Comparison of ENCODE assay signal across 32 mouse cellular contexts in the genomic region with DNA sequence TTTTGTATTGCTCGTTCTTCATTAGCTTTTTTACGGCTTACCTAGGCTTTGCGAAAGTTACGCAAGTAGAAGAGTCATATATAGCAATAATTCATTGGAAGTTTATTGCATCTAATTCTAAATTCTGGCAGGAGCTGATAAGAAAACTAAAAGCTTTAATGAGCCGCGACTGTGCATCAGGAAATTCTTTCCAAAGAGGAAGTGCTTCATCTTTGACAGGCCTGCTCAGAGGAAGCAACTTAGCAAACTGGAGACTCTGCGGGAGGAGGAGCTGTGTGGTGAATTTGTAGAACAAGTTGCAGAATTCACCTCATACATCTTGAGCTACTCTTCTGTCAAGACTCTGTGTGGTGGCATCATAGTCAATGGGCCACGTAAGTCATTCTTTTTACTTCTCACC. TPM values are rescaled to one million over a fixed set of nuclear protein-coding genes. Genes with fewer than 3 reads are reported as not detected.
A peak's percentile ranks its signal among the peaks of the same experiment; 100 is the strongest.
DNase-seq lines count a peak whose midpoint lies in the region; ATAC-seq and TF ChIP-seq lines count a peak whose summit lies in the region.
"Had no signal": no experiment of that assay in that cellular context is flagged by ENCODE, and none has a peak within 500 bp of the region (broad histone marks: within the 10 kb centered on the region; RNA-seq: fewer than 3 reads in every experiment).

No protein-coding gene starts in this region.

- WGBS in kidney, postnatal 0 days, result 39% methylated on average over 8 of the region's 8 CpGs
- 50% methylated on average over 8 of the region's 8 CpGs for WGBS in intestine, embryonic 16.5 days

- no peak for ATAC-seq in kidney, postnatal 0 days (replicated peaks; ENCODE audit: low FRiP score, low read depth)
- ATAC-seq in intestine, embryonic 16.5 days, result peak; percentile 77
- ATAC-seq in CD4-positive, CD25-positive, alpha-beta regulatory T cell, adult 4 months, result no peak
- ATAC-seq: forebrain, embryonic 14.5 days; hindbrain, embryonic 16.5 days; Patski had no signal

- no peak for TF ChIP-seq CTCF in kidney, postnatal 0 days (IDR thresholded peaks at IDR 0.05; ENCODE audit: low read depth)

- no peaks in the 10 kb centered on the region for H3K4me1 ChIP-seq in kidney, postnatal 0 days (replicated peaks; ENCODE audit: insufficient read depth, low read length)
- H3K4me1 ChIP-seq in intestine, embryonic 16.5 days (ENCODE audit: control insufficient read depth, insufficient read depth, low read length), result 0 out of 2 replicates have a peak, but pooled peaks cover 3% of the 10 kb centered on the region
- H3K4me1 ChIP-seq: embryonic facial prominence, embryonic 12.5 days; heart, embryonic 12.5 days; limb, embryonic 10.5 days; limb, embryonic 15.5 days; liver, embryonic 13.5 days; neural tube, embryonic 15.5 days had no signal

- H3K9ac ChIP-seq in kidney, postnatal 0 days (ENCODE audit: low read depth, low read length), result no peak overlapping the region
- H3K9ac ChIP-seq in intestine, embryonic 16.5 days (ENCODE audit: low read depth, low read length), result no peak overlapping the region
- H3K9ac ChIP-seq: embryonic facial prominence, embryonic 12.5 days; heart, embryonic 12.5 days; limb, embryonic 15.5 days; liver, embryonic 13.5 days; neural tube, embryonic 15.5 days had no signal

- no peaks in the 10 kb centered on the region for H3K36me3 ChIP-seq in kidney, postnatal 0 days (ENCODE audit: insufficient read depth, low read length)
- no peaks in the 10 kb centered on the region for H3K36me3 ChIP-seq in intestine, embryonic 16.5 days (ENCODE audit: control insufficient read depth, insufficient read depth, low read length)
- H3K36me3 ChIP-seq: embryonic facial prominence, embryonic 12.5 days; heart, embryonic 12.5 days; limb, embryonic 10.5 days; limb, embryonic 15.5 days; liver, embryonic 13.5 days; neural tube, embryonic 15.5 days had no signal

- peak; percentile 66 for DNase-seq in kidney, postnatal 0 days (ENCODE audit: low spot score)
- DNase-seq in kidney, postnatal 25 days, result no peak
- DNase-seq in 416B (ENCODE audit: low read depth) (peak; percentile 36), MEL-GATA-1-ER (ENCODE audit: extremely low read depth, low read depth) (peak; percentile 65)
- no peak for DNase-seq in thymus, postnatal 10 days (ENCODE audit: low spot score in 2 of 2)
- DNase-seq in thymus, postnatal 0 days (ENCODE audit: low spot score), result no peak
- DNase-seq: adrenal gland, postnatal 10 days; cerebellum, adult 8-10 months; cerebellum, postnatal 25 days; gastrocnemius, postnatal 36 days; heart, adult 2 months; layer of hippocampus, postnatal 36 days; liver, embryonic 13.5 days; lung, adult 18-20 months; lung, postnatal 36 days; midbrain, embryonic 14.5 days; retina, postnatal 1 day; right cerebral cortex, postnatal 14 days; thymus, postnatal 14 days had no signal

- H3K4me2 ChIP-seq in kidney, postnatal 0 days (ENCODE audit: low read length), result no peak overlapping the region
- no peak overlapping the region for H3K4me2 ChIP-seq in intestine, embryonic 16.5 days (ENCODE audit: low read depth, low read length)
- H3K4me2 ChIP-seq: embryonic facial prominence, embryonic 12.5 days; heart, embryonic 12.5 days; limb, embryonic 15.5 days; liver, embryonic 13.5 days; neural tube, embryonic 15.5 days had no signal

- H3K4me3 ChIP-seq in kidney, postnatal 0 days (replicated peaks; ENCODE audit: low read depth, low read length), result no peak overlapping the region
- no peak overlapping the region for H3K4me3 ChIP-seq in intestine, embryonic 16.5 days (ENCODE audit: low read length)
- H3K4me3 ChIP-seq: embryonic facial prominence, embryonic 12.5 days; heart, adult 2 months; heart, embryonic 12.5 days; limb, embryonic 10.5 days; limb, embryonic 15.5 days; liver, embryonic 13.5 days; neural tube, embryonic 15.5 days had no signal

- no peaks in the 10 kb centered on the region for H3K27me3 ChIP-seq in kidney, postnatal 0 days (ENCODE audit: insufficient read depth, low read length)
- H3K27me3 ChIP-seq in intestine, embryonic 16.5 days (replicated peaks; ENCODE audit: control insufficient read depth, insufficient read depth, low read length), result no peaks in the 10 kb centered on the region
- H3K27me3 ChIP-seq: embryonic facial prominence, embryonic 12.5 days; heart, embryonic 12.5 days; limb, embryonic 15.5 days; liver, embryonic 13.5 days; neural tube, embryonic 15.5 days; Patski had no signal

- H3K27ac ChIP-seq in kidney, postnatal 0 days, result no peak overlapping the region
- H3K27ac ChIP-seq in intestine, embryonic 16.5 days (ENCODE audit: low read length), result no peak overlapping the region
- H3K27ac ChIP-seq: embryonic facial prominence, embryonic 12.5 days; heart, adult 2 months; limb, embryonic 10.5 days; limb, embryonic 15.5 days; liver, embryonic 13.5 days; neural tube, embryonic 15.5 days had no signal

- H3K9me3 ChIP-seq in kidney, postnatal 0 days (replicated peaks; ENCODE audit: low read length), result no peaks in the 10 kb centered on the region
- H3K9me3 ChIP-seq in intestine, embryonic 16.5 days (ENCODE audit: control insufficient read depth, low read length), result no peaks in the 10 kb centered on the region
- H3K9me3 ChIP-seq: embryonic facial prominence, embryonic 12.5 days; heart, embryonic 12.5 days; limb, embryonic 10.5 days; limb, embryonic 15.5 days; liver, embryonic 13.5 days; neural tube, embryonic 15.5 days had no signal

RNA-seq across cellular contexts. Expression of a gene that starts 10.0 kb away (rescaled TPM):
- polyA plus RNA-seq in kidney, postnatal 0 days (2015; fragmentation: Nextera tagmentation; extraction: Ambion mirVana), result 2.0 and 2.3 TPM in 2 replicates
- 3.7 and 4.0 TPM in 2 replicates for polyA plus RNA-seq in intestine, embryonic 16.5 days (2015; fragmentation: Nextera tagmentation; extraction: Ambion mirVana)
- polyA plus RNA-seq in CD4-positive, CD25-positive, alpha-beta regulatory T cell, adult 4 months (2017; shearing (Covaris generic)), result 100 to 1,000 TPM; 157 to 166 TPM
- 19.3 and 19.6 TPM in 2 replicates for polyA plus RNA-seq in thymus, postnatal 0 days (2015; fragmentation: Nextera tagmentation; extraction: Ambion mirVana)

RNA-seq across cellular contexts. Expression of a gene that starts 35.7 kb away (rescaled TPM):
- polyA plus RNA-seq in kidney, postnatal 0 days (2015; fragmentation: Nextera tagmentation; extraction: Ambion mirVana), result 0.04 TPM in 1 of 2 replicates, not detected in the other
- 0.61 and 1.0 TPM in 2 replicates for polyA plus RNA-seq in intestine, embryonic 16.5 days (2015; fragmentation: Nextera tagmentation; extraction: Ambion mirVana)
- 10 to 100 TPM; 27.5 to 35.1 TPM for polyA plus RNA-seq in CD4-positive, CD25-positive, alpha-beta regulatory T cell, adult 4 months (2017; shearing (Covaris generic))
- polyA plus RNA-seq in thymus, postnatal 0 days (2015; fragmentation: Nextera tagmentation; extraction: Ambion mirVana), result 0.04 TPM in 2 replicates
- polyA plus RNA-seq: embryonic facial prominence, embryonic 12.5 days; forebrain, embryonic 14.5 days; heart, embryonic 12.5 days; heart, postnatal 0 days; hindbrain, embryonic 11.5 days; limb, embryonic 10.5 days; limb, embryonic 15.5 days; liver, embryonic 13.5 days; midbrain, embryonic 14.5 days; neural tube, embryonic 15.5 days; stomach, embryonic 14.5 days had no signal

Comparison
In these comparisons a context has a peak if more than half of its experiments do, and no peak if none do; other contexts are left out.
1. DNase-seq: peak in kidney, postnatal 0 days (single experiment), 416B (single experiment) and MEL-GATA-1-ER (single experiment); none in kidney, postnatal 25 days (0 of 2), thymus, postnatal 10 days (0 of 2) and thymus, postnatal 0 days (single experiment).
2. RNA of a gene that starts 35.7 kb away (polyA plus RNA-seq): 27.5 to 35.1 TPM in CD4-positive, CD25-positive, alpha-beta regulatory T cell, adult 4 months; 0.61 to 1.0 TPM in intestine, embryonic 16.5 days, 0.04 TPM in kidney, postnatal 0 days and 0.04 TPM in thymus, postnatal 0 days; every median in the first group is over 10 times any median in the second.